Mouse (Mus musculus): ENCODE data around the gene Gm20388. TPM values are rescaled to one million over a fixed set of nuclear protein-coding genes. Genes with fewer than 3 reads are reported as not detected.
A peak's percentile ranks its signal among the peaks of the same experiment; 100 is the strongest.

The Gm20388 gene
- polyA plus RNA-seq, 1 experiment from 2014 or later, result 3.6 TPM

- H3K27me3 ChIP-seq (replicated peaks; ENCODE audit: low read depth, poor library complexity, severe bottlenecking), result peaks cover 50% of the 10 kb centered on the region
- H3K27ac ChIP-seq (replicated peaks), result no peak overlapping the region; the same call in 1 of the 2 replicates
- no peak overlapping the region for H3K4me3 ChIP-seq
- peaks cover 71% of the 10 kb centered on the region for H3K4me1 ChIP-seq
- H3K9me3 ChIP-seq, result no peaks in the 10 kb centered on the region
- H3K36me3 ChIP-seq (replicated peaks), result no peaks in the 10 kb centered on the region
- WGBS, result 56% methylated on average over 9 of the region's 9 CpGs
- DNase-seq (ENCODE audit: low spot score), result no peak
Measured at GRCm38 (mm10) chr8:121350803-121351202, 1440.2 kb downstream of the Gm20388 start.

- H3K36me3 ChIP-seq (replicated peaks), result no peaks in the 10 kb centered on the region
- H3K4me3 ChIP-seq, result no peak overlapping the region
- H3K4me1 ChIP-seq, result peaks cover 68% of the 10 kb centered on the region
- H3K27me3 ChIP-seq (replicated peaks; ENCODE audit: low read depth, poor library complexity, severe bottlenecking), result peaks cover 65% of the 10 kb centered on the region
- 84% methylated on average over 10 of the region's 10 CpGs for WGBS
- no peak for DNase-seq (ENCODE audit: low spot score)
- H3K9me3 ChIP-seq, result no peaks in the 10 kb centered on the region
- no peak overlapping the region for H3K27ac ChIP-seq (replicated peaks)
Measured at GRCm38 (mm10) chr8:121354844-121355243, 1444.2 kb downstream of the Gm20388 start.

- no peak for DNase-seq (ENCODE audit: low spot score)
- no peaks in the 10 kb centered on the region for H3K9me3 ChIP-seq
- peaks cover 74% of the 10 kb centered on the region for H3K4me1 ChIP-seq
- no peaks in the 10 kb centered on the region for H3K36me3 ChIP-seq (replicated peaks)
- WGBS, result 91% methylated on average over 4 of the region's 4 CpGs
- peak overlapping the region; percentile 79; the same call in 1 of the 2 replicates for H3K27ac ChIP-seq (replicated peaks)
- peaks cover 79% of the 10 kb centered on the region for H3K27me3 ChIP-seq (replicated peaks; ENCODE audit: low read depth, poor library complexity, severe bottlenecking)
- H3K4me3 ChIP-seq, result no peak overlapping the region
Measured at GRCm38 (mm10) chr8:121357451-121357850, 1446.8 kb downstream of the Gm20388 start.

- H3K27ac ChIP-seq (replicated peaks), result peak overlapping the region; percentile 79
Measured at GRCm38 (mm10) chr8:121358609-121359008, 1448.0 kb downstream of the Gm20388 start.

GRCm38 (mm10) chr8:121359131-121359981 is 1448.7 kb downstream of the Gm20388 start:
- Histone ChIP-seq H3K4me3 (peak overlapping the region; percentile 27; the same call in 1 of the 2 replicates), H3K4me1 (peaks cover 65% of the 10 kb centered on the region), H3K27ac (replicated peaks) (peak overlapping the region; percentile 79), H3K27me3 (replicated peaks; ENCODE audit: low read depth, poor library complexity, severe bottlenecking) (peaks cover 84% of the 10 kb centered on the region), H3K36me3 (replicated peaks) (no peaks in the 10 kb centered on the region), H3K9me3 (peaks cover 4% of the 10 kb centered on the region; the same call in 1 of the 2 replicates)
- DNase-seq (ENCODE audit: low spot score), result peak; percentile 81
- 10% methylated on average over 20 of the region's 20 CpGs for WGBS

More at GRCm38 (mm10) chr8:121358609-121359008, 1448.0 kb downstream of the Gm20388 start:
- H3K9me3 ChIP-seq, result peaks cover 4% of the 10 kb centered on the region; the same call in 1 of the 2 replicates
- peak overlapping the region; percentile 27; the same call in 1 of the 2 replicates for H3K4me3 ChIP-seq
- H3K4me1 ChIP-seq, result peaks cover 69% of the 10 kb centered on the region
- 30% methylated on average over 4 of the region's 4 CpGs for WGBS
- no peaks in the 10 kb centered on the region for H3K36me3 ChIP-seq (replicated peaks)
- peaks cover 84% of the 10 kb centered on the region for H3K27me3 ChIP-seq (replicated peaks; ENCODE audit: low read depth, poor library complexity, severe bottlenecking)
- DNase-seq (ENCODE audit: low spot score), result peak; percentile 55

- Histone ChIP-seq H3K4me3 (no peak overlapping the region), H3K27ac (replicated peaks) (peak overlapping the region; percentile 79), H3K4me1 (peaks cover 65% of the 10 kb centered on the region), H3K9me3 (peaks cover 4% of the 10 kb centered on the region; the same call in 1 of the 2 replicates), H3K36me3 (replicated peaks) (no peaks in the 10 kb centered on the region), H3K27me3 (replicated peaks; ENCODE audit: low read depth, poor library complexity, severe bottlenecking) (peaks cover 84% of the 10 kb centered on the region)
- WGBS, result 45% methylated on average over 6 of the region's 6 CpGs
- no peak for DNase-seq (ENCODE audit: low spot score)
Measured at GRCm38 (mm10) chr8:121360001-121360400, 1449.4 kb downstream of the Gm20388 start.

GRCm38 (mm10) chr8:121361166-121361565 is 1450.5 kb downstream of the Gm20388 start:
- Histone ChIP-seq H3K9me3 (peaks cover 4% of the 10 kb centered on the region; the same call in 1 of the 2 replicates), H3K4me3 (0 out of 2 replicates have a peak overlapping the region, but pooled peaks have one; percentile 8), H3K27ac (replicated peaks) (peak overlapping the region; percentile 79), H3K36me3 (replicated peaks) (no peaks in the 10 kb centered on the region), H3K4me1 (peaks cover 63% of the 10 kb centered on the region), H3K27me3 (replicated peaks; ENCODE audit: low read depth, poor library complexity, severe bottlenecking) (peaks cover 78% of the 10 kb centered on the region)
- WGBS, result 35% methylated on average over 8 of the region's 8 CpGs
- peak; percentile 77 for DNase-seq (ENCODE audit: low spot score)

- H3K27me3 ChIP-seq (replicated peaks; ENCODE audit: low read depth, poor library complexity, severe bottlenecking), result peaks cover 87% of the 10 kb centered on the region
- H3K36me3 ChIP-seq (replicated peaks), result no peaks in the 10 kb centered on the region
- 90% methylated on average over 6 of the region's 6 CpGs for WGBS
- no peak overlapping the region for H3K27ac ChIP-seq (replicated peaks)
- peaks cover 4% of the 10 kb centered on the region; the same call in 1 of the 2 replicates for H3K9me3 ChIP-seq
- H3K4me1 ChIP-seq, result peaks cover 50% of the 10 kb centered on the region
- H3K4me3 ChIP-seq, result no peak overlapping the region
- DNase-seq (ENCODE audit: low spot score), result no peak
Measured at GRCm38 (mm10) chr8:121364646-121365045, 1454.0 kb downstream of the Gm20388 start.

- WGBS, result 85% methylated on average over 3 of the region's 3 CpGs
- peaks cover 4% of the 10 kb centered on the region; the same call in 1 of the 2 replicates for H3K9me3 ChIP-seq
- DNase-seq (ENCODE audit: low spot score), result no peak
- H3K4me3 ChIP-seq, result no peak overlapping the region
- peaks cover 50% of the 10 kb centered on the region for H3K4me1 ChIP-seq
- no peaks in the 10 kb centered on the region for H3K36me3 ChIP-seq (replicated peaks)
- H3K27me3 ChIP-seq (replicated peaks; ENCODE audit: low read depth, poor library complexity, severe bottlenecking), result peaks cover 88% of the 10 kb centered on the region
- no peak overlapping the region for H3K27ac ChIP-seq (replicated peaks)
Measured at GRCm38 (mm10) chr8:121365150-121365549, 1454.5 kb downstream of the Gm20388 start.

- H3K4me3 ChIP-seq, result no peak overlapping the region
- peaks cover 4% of the 10 kb centered on the region; the same call in 1 of the 2 replicates for H3K9me3 ChIP-seq
- H3K4me1 ChIP-seq, result peaks cover 48% of the 10 kb centered on the region
- H3K36me3 ChIP-seq (replicated peaks), result no peaks in the 10 kb centered on the region
- DNase-seq (ENCODE audit: low spot score), result no peak
- peaks cover 77% of the 10 kb centered on the region for H3K27me3 ChIP-seq (replicated peaks; ENCODE audit: low read depth, poor library complexity, severe bottlenecking)
- 0 out of 2 replicates have a peak overlapping the region, but pooled peaks have one; percentile 27 for H3K27ac ChIP-seq (replicated peaks)
- WGBS, result 93% methylated on average over 12 of the region's 12 CpGs
Measured at GRCm38 (mm10) chr8:121366655-121367054, 1456.0 kb downstream of the Gm20388 start.

GRCm38 (mm10) chr8:121368799-121369198 is 1458.2 kb downstream of the Gm20388 start:
- Histone ChIP-seq H3K27ac (replicated peaks) (peak overlapping the region; percentile 48), H3K4me3 (no peak overlapping the region), H3K9me3 (no peaks in the 10 kb centered on the region), H3K36me3 (replicated peaks) (no peaks in the 10 kb centered on the region), H3K4me1 (peaks cover 57% of the 10 kb centered on the region), H3K27me3 (replicated peaks; ENCODE audit: low read depth, poor library complexity, severe bottlenecking) (peaks cover 65% of the 10 kb centered on the region)
- WGBS, result 53% methylated on average over 11 of the region's 11 CpGs
- no peak for DNase-seq (ENCODE audit: low spot score)

- peak overlapping the region; percentile 49; the same call in 1 of the 2 replicates for H3K27ac ChIP-seq (replicated peaks)
- H3K9me3 ChIP-seq, result no peaks in the 10 kb centered on the region
- peaks cover 63% of the 10 kb centered on the region for H3K4me1 ChIP-seq
- WGBS, result 84% methylated on average over 11 of the region's 11 CpGs
- no peak overlapping the region for H3K4me3 ChIP-seq
- DNase-seq (ENCODE audit: low spot score), result no peak
- no peaks in the 10 kb centered on the region for H3K36me3 ChIP-seq (replicated peaks)
- H3K27me3 ChIP-seq (replicated peaks; ENCODE audit: low read depth, poor library complexity, severe bottlenecking), result peaks cover 59% of the 10 kb centered on the region
Measured at GRCm38 (mm10) chr8:121369378-121369777, 1458.7 kb downstream of the Gm20388 start.

Measured in embryonic facial prominence, embryonic 10.5 days (tissue).